Mouse (Mus musculus) cerebellum, adult 18-20 months (tissue): ENCODE results near the gene Scrn1.

Experiments
- DNase-seq, 2 experiments: peaks; one replicate each; pipeline ENCODE4 v3.0.0; 2021

Scrn1 gene

DNA sequence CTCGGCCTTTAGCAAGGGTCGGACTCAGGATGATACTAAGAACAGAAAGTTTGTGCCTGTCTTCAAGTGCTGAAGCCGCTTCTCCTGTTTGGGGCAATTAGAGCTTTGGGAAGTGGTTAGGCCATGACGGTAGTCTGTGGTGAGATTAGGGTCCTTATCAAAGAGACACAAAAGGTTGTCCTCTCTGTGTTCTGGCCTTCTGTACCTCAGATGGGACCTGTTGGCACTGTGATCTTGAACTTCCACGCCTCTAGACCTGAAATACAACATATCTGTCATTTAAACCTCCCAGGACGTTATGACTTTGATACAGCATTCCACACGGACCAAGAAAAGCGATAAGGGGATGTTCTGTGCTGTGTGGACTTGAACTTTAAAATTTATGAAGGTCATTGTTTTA, 37.6 kb downstream of the Scrn1 start:
- no peak for DNase-seq

DNA sequence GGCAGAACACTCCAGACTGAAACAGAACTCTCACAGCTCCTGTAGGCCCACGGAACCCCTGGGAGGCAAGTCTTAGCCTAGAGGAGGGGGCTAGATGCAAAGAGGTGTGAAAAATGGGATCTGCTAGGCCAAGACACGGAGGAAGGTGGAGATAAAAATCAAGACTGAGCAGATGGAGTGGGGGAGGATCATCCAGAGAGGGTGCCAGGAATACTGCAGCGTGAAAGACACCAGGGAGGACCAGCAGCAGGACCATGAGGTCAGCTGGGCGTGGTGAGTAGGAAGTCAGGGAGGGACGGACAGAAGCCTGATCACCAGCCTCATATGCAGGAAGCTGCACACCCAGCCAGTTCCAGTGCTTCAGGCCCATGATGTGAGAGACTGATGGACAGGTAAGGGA, 47.5 kb downstream of the Scrn1 start:
- peak; percentile 71 to 77 for DNase-seq

DNA sequence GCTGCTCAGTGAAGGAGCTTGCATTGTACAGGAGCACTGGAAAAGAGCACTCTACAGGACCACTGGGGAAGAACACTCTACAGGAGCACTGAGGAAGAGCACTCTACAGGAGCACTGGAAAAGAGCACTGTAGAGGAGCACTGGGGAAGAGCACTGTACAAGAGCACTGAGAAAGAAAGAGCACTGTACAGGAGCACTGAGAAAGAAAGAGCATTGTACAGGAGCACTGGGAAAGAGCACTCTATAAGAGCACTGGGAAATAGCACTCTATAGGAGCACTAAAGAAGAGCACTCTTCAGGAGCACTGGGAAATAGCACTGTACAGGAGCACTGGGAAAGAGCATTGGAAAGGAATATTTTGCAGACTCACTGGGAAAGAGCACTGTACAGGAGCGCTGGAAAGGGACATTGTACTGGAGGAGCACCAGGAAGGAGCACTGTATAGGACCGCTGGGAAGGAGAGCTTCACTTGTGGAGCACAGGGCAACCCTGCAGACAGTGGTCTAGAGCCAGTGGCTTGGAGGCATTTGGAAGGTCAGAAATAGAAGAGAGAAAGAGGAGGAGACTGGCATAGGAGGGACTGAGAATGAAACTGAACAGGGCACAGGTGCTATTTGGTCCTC, 49.7 kb downstream of the Scrn1 start:
- no peak for DNase-seq

DNA sequence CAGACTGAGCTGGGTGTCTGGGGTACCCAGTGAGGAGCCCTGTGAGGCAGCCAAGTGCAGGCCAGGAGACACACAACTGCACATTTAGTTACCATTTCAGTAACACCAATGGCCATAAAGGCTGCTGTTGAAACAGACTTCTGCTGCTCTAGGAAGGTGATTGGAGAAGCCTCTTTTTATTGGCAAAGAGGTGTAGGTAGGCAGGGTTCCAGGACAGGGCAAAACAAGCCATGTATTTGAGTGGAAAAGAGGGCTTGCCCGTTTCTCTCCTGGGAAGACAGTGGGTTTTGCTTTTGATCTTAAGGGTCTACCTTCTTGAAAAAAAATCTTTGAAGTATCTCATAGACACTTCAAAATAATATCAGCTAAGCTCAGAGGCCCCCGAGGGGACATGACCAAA, 54.0 kb downstream of the Scrn1 start:
- peak; percentile 47 to 50 for DNase-seq

DNA sequence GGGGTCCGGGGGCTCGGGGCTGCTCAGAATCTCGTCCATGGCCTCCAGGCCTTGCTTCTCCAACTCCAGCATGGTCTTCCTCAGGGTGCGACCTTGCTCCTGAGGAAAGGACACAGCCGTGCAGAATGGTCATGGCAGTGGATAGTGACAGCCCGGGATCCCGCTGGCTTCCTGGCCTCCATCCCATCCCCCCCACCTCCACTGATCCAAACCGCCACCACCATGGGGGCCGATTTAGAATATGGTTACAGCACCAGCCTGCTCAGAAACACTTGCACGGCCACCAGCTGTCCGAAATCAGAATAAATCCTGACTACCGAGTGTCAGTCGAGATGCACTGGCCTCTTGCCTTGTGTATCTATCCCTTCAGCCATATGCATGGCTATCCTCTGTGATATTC, 57.0 kb downstream of the Scrn1 start:
- DNase-seq, result peak; percentile 29 to 44

DNA sequence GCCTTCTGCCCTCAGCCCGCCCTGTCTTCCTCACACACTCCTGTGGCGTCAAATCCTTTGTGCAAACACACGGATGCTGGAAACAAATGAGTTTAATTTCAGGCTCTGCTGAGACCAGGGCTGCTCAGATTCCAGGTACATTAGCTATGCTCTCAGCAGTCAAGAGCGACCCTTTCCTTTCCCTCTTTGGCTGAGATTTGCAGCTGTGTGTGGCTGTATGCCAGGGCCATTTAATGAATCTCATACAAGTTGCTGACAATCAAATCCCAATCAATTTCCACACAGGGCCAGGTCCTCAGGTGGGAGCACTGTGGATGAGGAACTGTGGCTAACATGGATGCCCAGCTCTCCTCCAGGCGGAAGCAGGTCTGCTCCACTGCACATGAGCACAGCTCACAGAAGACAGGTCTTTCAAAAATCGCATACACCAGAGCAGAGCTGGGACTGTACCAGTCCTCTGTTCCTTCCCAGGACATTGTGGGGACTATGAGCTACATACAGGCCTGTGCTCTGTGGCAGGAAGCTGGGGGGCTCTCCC, 58.0 kb downstream of the Scrn1 start:
- DNase-seq, result no peak

DNA sequence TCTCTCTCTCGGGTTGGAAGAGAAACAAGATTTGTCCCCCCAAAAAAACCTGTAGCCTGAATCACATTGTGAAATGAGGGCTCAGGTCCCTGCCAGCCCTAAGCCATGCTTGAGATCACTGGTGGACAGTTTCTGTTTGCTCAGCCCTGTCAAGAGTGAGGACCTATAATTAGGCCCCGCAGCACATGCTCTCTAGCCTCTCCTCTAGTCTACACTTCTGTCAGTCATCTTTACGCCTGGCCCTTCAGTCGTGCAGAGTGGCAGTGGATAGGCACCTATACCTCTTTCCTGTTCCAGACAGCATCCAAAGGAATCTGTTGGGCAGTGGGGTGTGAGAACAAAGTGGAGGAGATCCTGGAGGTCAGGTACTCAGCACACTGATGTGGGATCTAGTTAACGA, 58.5 kb downstream of the Scrn1 start:
- no peak for DNase-seq

DNA sequence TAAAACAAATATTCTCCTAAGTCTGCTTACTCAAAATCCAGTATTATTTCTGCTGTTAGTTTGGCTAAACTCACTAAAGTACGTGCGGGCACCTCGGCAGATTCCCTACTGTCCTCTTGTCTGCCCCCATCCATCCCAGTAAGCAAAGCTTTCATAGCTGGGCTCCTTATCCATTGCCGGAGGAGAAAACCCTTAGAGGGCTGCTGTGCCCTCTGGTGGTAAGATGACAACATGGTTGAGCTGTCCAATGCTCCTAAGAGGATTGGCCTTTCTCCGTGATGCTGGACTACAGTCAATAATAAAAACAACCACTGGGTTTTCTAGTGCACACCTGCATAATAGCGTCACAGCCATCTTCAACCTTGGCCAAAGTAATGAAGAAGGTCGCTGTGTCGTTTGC, 59.3 kb downstream of the Scrn1 start:
- DNase-seq, result peak; percentile 74 to 79

DNA sequence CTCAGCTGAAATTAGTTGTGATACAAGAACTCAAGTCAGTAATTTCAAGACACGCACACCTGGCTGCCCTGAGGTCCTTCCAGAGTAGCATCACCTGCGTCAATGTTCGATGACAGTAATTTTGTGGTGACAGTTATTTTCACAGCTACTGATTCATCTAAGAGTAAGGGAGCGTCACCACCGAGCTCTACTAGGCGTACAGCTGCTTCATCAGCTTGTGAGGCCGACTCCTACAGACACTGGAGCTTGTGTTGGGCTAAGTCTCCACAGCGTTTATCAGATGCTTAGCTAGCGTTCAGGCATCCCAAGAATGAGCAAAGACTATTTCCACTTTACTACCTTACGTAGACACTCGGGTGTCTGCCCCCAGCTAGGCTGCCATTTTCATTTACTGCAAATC, 60.0 kb downstream of the Scrn1 start:
- no peak for DNase-seq

DNA sequence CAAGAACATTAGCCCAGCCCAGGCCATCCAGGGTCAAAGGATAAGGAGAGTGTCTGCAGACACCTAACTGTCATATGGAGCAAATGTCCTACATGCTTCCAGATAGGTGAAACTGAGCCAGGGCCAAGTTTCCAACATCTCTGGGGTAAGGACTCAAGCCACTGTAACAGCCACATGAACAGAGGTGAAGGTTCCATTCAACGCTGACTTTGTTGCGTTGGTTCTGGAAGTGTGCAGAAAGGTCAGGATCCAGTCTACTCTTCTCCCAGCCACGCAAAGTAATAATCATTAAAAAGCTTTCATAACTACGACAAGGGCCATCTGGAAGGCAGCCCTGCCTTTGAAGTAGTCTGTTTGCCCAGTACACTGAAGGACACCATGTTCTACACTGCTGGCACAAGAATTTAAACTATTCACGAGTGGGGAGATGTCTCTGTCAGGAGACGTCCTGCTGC, 63.6 kb downstream of the Scrn1 start:
- no peak for DNase-seq

DNA sequence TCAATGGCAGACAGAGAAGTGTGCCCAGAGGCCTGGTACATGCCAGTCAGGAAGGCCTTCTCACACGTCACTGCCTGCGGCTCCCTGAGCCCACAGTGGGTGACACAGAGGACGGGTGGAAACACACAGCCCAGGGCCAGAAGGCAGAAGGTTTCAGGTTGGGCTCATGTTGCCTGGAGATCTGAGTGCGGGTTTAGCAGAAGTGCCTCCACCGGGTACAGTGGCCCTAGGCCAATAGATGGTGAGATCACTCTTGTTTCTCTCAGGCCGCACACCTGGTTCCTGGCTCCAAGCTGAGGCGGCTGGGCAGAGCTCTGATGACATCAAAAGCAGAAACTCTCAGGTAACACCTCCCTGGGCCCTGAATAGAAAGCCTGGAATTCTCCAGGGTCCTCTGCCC, 70.1 kb downstream of the Scrn1 start:
- peak; percentile 64 to 76 for DNase-seq

DNA sequence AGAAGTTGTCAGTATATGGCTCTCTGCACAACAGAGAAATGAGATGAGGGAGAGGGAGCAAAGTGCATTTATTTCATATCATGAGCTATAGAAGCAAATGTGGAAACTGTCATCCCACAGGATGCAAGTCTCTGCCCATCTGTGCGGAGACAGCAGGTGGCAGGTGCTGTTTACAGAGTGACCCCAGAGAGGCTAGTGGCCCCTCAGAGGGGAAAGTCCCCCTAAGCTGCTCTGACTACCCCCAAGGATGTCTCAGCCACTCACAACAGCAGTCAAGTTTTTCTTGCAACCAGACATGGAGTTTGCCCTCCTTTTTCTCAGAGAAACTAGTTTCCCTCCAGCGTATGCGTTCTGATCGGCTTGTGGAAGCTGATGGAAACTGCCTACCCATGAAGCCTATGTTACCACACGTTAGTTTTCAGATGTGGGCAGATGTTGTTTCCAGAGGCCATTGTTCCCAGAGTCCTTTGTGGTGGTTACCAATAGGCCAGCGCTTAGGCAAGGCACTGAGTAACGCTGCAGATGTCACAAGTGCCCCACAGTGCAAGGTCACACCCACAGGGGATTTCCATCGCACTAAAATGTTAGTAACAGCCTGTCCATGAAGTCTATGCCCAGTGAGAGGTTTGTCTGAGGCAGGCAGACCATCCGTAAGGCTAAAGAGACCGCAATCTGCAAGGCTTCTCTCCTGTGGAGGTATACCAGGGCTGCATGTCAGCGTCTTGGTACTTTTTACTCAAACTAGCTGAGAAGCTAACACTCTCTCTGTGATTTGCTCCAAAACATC, 71.5 kb downstream of the Scrn1 start:
- DNase-seq, result no peak

DNA sequence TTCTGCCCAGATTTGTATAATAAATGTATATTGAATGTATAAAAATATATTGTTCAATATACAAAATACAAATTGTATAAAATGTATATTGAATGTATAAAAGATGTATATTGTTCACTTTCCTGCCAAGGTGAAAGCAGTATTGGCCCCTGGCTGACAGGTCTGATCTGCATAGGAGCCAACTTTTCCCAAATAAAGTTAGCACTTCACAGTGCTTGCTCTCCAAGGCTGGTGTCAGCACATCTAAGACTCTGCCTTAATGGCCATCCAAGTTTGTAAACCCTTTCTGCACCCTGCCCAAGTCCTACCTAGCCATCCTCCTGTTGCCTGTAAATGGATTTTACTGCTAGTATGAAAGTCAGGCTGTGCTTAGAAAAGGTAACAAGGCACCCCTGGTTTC, 72.2 kb downstream of the Scrn1 start:
- no peak for DNase-seq

DNA sequence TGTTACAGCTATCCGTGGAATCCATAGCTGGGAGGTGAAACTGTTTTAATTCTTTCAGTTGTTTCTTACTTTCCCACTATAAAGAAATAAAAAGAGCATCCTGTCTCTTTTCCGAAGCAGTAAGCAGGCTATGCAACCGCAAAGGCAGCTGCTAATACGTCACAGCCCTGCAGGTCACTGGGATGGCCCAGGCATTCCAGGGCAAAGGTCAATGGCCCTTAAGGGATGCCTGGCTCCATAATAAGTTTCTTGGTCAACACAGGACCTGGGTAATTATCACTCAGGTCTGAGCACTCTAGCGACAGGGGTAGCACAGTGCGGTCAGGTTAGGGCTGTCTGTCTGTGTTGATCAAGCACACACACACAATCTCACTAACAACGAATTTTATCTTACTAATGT, 75.2 kb downstream of the Scrn1 start:
- DNase-seq, result no peak

DNA sequence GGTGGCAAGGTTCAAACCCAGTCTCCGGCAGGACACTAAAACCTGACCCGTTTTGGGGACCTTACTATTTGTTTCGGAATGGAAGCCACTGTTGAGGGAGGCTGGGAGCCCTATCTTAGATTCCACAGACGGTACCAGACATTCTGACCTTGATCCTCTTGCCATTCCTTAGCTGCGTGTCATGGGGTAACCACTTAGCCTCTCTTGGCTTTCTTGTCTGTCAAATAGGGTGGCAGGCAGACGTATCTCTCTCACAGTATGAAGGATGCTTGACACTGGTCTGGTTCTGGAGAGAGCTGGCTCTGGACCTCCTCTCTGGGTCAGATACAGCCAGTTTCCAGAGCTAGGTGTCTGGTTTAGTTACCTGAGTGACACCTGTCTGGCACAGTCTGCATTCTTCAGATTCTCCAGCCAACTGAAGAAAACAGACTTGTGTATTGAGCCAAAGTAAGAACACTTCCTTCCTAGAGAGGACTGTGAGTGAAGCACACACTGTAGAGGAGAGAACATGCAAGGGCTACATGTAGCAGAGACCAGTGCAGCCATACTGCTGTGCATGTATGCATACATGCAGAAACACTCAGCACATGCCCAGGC, 80.2 kb downstream of the Scrn1 start:
- DNase-seq, result no peak

DNA sequence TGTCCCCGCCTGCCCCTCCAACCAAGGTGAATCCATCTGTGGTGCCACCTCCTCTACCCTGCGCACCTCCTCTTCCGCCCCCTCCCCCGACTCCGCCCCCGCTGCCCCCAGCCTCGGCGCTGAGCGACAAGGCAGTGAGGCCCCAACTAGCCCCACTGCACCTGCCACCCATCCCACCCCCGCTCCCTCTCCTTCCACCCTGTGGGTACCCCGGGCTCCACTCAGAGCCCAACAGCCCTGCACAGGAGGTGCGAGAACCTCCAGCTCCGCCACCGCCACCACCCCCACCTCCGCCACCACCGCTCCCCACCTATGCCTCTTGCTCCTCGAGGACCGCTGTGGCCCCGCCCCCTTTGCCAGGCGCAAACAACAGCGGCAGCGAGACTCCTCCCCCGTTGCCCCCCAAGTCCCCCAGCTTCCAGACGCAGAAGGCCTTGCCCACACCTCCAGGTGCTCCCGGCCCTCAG, 80.8 kb downstream of the Scrn1 start:
- DNase-seq, result no peak

DNA sequence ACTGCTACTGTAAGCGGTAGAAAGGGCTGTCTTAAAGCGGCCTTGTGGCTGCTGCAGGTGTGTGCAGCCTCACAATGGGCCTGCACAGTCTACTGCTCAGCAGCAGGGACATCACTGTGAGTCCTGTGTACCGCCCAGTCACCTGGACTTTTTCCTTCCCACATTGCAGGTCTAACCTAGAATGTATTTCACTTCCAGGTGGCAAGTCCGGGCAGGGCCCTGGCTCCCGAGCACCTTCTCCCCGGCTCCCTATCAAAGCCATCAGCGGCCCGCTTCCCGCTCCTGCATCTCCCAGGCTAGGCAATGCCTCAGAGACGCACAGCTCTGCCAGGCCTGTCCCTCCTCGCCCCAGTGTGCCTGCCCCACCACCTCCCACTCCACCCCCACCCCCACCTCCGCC, 81.3 kb downstream of the Scrn1 start:
- DNase-seq, result no peak

DNA sequence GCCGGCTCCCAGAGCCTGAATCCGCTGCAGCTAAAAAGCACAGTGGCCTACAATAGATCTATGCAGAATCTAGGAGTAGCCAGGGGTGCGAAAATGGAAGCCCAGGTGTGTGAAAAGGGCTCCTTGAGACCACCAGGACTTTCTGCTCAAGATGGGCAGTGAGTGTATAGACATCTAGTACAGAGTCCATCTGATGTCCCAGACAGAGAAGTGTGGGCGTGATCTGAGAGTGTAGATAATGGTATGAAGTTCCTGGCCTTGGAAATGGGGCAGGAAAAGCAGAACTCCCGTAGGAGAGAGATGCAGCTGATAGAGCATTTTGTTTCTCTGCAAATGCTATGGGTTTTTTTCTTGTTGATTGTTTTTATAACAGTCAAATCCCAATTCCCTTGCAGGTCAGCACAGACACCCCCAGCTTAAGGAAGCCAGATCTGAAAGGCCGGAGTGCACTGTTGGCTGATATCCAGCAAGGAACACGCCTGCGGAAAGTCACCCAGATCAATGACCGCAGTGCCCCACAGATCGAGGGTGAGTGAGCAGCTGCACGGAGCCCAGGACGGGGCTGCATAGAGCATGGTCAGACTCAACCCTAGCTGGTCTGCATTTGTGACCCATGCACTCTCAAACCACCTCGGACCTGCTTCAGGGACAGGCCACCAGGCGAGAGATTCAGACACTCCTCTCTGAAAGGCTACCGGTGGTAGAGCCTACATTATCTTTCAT, 84.7 kb downstream of the Scrn1 start:
- no peak for DNase-seq

DNA sequence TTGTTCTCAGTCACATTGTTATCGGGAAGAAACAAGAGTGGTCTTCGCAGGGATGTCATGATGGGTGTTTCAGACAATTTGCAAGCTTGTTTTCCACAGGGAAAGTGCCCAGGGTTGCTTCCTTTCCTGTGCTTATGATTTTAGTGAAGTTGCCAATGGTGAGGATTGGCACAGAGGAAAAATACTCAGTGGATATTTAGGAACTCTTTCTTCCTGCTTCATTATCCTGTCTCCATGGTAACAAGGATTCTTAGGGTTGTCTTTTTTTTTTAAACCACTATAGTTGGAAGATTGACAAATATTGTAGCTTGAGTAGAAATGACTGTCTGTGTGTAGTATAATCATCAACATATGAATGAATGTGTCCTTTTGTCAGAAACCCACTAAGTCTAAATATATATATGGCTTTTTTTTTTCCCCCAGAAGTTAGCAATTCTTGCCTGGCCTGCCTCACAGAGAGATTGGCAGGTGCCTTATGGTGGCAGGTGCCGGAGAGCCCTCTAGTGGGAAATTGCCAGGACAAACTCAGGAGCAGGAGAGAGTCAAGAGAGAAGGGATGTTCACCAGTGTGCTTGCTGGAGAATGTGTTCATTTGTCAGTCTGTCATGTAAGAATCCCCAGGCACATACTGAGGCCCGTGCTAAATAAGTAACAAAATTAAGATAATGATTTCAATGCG, 87.5 kb downstream of the Scrn1 start:
- peak; percentile 65 to 74 for DNase-seq

DNA sequence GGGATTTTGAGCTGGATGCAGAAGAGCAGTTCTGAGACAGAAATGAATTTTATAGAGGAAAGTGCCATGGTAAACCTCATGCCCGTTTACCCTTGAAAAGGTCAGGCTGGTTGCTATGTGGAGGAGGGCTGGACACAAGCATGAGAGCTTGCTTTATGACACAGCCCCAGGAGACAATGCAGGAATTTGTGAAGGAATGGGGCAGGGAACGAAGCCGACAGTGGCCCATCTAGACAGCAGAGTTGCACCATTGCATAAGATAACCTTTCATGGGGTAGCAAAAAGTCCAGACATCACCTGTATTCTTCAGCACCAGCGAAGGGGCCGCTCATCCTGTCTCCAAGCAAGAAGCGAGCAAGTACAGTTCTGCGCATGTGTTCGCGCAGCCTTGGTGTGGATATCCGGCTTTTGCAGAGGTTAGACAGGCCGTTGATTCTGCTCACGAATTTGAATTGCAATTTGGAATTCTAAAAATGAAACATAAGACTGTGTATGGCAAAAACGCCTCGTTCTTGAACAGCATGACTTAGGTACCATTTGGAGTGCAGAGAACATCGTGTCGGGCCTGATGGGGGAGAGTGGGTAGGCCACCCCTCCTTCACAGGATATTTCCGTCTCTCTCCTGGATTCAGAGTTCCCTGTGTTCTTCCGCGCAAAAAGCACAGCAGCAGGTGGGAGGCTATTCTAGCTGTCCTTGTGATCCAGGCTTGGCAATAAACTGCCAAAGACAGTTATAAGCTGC, 90.2 kb downstream of the Scrn1 start:
- no peak for DNase-seq

DNA sequence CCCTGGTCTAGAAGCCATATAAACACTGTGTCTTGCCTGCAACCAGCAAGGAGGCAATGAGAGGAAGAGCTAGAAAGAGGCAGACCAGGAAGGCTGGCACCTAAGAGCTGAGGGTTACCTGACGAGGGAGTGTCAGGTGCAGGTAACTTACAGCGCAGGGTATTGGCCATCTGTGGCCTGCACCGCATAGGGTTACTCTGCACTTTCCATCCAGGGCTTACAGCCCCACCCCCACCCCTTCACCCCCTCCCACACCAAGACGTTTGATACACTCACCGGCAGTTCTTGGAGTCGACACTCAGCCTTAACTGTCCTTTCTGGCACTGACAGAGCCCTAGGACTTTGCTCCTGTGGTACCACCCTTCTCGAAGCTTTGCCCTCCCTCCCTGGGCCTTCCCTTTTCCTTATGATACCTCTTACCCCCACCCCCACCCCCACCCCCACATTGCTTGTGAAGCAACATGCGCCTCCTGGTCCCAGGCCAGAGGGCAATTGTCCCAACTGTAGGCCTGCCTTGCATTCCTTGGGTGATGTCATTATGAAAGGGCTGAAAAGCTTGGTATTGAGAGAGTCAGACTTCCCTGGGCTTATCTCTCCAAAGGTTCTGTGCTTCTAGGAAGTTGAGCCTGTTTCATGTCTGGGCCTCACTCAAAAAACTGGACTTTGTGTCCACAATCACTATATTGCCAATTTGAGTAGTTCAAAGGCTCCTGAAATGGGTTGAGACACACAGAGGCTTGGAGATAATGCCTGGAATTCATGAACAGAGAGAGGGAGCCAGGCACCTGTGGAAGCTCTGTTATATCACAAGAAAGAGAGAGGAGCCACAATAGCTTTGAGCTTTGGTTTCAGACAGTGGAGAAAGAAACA, 93.2 kb downstream of the Scrn1 start:
- DNase-seq, result no peak
